Mouse (Mus musculus) embryo, embryonic 9.5 days (tissue): ENCODE data around the gene Mex3a.

ENCODE experiments used
- DNase-seq: peaks from one replicate; pipeline ENCODE4 v3.0.0-alpha.2; 2017; ENCODE audit errors: extremely low spot score

The Mex3a gene

DNA sequence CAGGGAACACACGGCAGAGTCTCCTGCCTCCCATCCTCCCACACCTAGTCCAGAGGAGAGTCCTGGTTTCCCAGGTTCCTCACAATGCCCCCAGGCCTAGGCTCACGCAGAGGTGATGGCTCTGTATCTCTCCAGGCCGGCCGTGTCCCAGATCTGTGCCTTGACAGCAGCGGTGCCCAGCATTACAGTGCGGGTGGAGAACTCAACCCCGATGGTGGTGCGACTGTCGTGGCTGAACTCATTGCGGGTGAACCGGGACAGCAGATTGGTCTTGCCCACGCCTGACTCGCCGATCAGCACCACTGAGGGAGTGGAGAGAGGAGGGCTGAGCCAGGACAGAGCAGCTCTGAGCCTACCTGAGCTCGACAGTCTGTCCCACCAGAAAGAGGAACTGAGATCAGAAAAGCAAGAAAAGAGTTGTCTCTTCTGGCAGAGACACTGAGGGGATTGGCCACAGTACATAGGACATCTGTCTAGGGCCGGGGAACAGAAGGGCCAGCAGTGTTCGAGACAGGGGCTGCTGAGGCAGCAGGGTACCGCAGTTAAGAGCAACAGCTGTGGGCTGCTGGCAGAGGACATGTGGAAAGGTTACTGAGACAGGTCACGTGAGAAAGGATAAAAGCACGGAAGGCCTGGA lies 12.9 kb downstream of the Mex3a start:
- no peak for DNase-seq

DNA sequence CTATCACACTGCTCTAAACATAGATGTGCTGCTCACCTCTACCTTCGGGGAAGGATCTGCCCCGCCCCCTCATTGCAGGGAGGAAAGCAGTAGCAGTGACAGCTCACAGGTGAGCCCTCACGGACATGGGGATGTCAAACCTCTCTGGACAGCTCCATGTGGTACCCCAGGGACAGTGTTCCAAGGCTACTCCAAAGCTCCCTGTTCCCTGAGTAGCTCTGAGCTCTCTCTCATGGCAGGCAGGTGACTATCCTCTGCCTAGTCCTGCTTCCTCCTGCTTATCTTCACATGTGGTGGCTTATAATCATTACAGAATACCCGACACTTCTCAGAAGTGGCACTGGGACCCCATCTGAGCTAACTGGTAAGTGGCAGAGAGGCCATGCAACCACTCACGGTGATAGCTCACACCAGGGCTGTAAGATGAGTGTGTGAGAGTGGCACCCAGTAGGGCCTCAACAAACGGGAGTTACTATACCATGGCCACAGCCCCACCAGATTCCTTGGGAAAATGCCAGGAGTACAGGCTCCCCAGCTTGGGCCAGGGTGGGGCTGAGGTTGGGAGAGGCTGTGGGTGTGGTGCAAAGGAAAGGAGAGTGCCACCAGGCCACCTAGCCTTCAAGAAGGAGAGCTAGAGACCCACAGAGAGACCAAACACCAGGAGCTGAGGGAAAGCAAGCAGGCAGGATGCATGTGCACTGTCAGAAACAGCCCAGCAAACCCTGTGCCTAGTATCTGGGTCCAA lies 14.7 kb downstream of the Mex3a start:
- DNase-seq = no peak

GRCm38 (mm10) chr3:88548180-88548917 lies 16.2 kb downstream of the Mex3a start, which contains the start of gene Rab25:
Rab25 (minus strand) TSS chr3:88548300.
- DNase-seq = no peak

DNA sequence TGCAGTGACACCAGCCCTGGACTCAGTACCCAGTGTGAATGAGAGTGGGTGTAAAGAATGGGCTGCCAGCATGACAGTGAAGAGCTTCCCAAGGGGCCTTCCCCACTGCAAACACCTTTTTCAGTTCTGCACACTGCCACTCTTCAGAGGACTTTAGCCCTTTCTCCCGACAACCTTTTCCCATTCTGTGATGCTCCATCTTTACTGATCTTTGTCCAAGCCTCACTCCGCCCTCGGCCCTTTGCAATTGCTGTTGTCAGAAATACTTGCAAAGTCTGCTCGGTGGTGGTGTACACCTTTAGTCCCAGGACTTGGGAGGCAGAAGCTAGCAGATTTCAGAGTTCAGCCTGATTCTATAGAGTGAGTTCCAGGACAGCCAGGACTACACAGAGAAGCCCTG lies 19.4 kb downstream of the Mex3a start:
- no peak for DNase-seq

- DNase-seq = no peak
These were observed 20.0 kb downstream of the Mex3a start for GRCm38 (mm10) chr3:88552082-88552645.

DNA sequence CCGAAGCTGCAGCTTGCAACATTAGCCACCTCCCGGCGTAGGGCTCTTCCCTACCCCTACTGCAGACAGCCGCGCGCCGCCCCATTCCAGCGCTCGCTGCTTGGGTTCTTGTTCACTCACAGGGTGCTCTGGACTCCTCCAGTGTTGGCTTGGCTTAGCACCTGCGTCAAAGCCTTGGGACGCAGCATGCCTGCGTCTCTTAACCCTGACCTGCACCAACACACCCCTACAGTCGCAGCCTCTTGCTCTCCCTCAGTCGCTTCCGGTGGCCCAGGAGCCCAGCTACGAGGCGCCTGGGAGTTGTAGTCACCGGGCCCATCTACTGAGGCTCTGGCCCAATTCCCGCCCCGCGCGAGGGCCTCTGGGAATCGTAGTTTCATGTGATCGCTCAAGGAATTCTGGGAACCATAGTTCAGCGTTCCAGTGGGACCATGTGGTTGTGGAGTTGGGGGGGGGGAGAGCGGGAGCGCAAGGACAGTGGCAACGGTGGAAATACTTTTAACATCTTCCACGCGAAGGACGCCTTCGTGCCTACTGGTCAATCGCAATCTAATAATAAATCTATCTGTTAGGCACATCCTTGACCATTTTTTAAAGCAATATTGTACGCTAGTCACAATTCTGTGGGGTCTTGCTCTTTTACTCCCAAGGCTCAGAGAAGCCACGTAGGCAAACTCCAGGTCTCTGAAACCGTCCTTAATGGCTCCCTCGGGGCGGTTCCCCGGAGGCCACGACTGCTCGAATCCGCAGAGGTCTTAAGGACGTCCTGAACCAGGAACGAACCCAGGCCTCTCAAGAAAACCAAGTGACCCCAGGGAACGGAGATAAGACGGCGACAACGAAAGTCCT lies 20.7 kb downstream of the Mex3a start, which contains the start of gene Lamtor2:
Lamtor2 (minus strand) TSS at position 399 of the 849 bp plus-strand sequence.
- DNase-seq = peak; percentile 97

DNA sequence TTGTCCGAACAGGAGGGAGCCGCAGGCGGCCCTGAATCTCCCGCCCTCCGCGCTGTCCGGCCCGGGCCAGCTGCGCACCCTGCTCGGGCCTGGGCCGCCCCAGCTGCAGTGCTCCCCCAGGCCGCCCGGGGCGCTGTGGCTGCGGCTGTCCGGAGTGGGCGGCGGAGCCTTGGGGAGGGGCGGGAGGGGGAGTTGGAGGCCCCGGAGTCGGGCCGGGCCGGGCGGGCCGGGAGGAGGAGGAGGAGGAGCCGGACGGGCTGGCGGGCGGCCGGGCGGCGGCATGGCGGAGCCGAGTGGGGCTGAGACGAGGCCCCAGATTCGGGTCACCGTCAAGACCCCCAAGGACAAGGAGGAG lies 21.3 kb downstream of the Mex3a start, which contains the start of gene Ubqln4:
Ubqln4 (plus strand) TSS at position 234 of the 355 bp plus-strand sequence.
- DNase-seq = peak; percentile 98

DNA sequence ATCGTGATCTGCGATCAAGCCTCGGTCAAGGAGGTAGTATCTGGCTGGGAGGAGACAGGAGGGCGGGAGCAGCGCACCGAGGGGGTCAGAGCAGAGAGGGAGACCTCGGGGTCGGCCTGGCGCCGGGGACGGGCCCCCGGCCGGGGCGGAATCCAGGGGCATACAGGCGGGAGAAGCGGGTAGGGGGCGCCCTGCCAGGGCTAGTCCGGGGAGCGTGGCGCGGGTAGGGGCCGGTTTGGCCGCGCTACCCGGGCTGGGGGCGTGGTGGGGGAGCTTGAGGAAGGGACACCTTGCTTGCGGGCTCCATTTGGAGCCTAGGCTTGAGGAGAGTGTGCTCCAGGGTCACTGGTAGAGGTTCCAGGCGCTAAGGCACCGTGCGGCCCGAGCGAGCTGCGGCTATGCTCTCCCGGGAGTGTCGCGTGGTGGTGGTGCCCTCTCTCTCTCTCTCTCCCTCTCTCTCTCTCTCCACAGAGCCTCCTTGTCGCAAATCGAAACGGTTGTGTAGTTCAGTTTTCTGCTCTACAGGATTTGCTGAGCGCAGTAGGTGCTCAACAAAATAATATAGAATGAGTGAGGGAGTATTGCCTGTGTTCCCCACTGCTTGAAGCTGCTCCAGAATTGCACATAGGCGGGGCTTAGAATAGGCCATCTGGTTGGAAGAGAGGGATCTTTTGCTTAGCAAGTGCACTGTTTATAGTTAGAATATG lies 21.8 kb downstream of the Mex3a start:
- no peak for DNase-seq

- no peak for DNase-seq
These were observed 22.9 kb downstream of the Mex3a start for GRCm38 (mm10) chr3:88555069-88555605.

DNA sequence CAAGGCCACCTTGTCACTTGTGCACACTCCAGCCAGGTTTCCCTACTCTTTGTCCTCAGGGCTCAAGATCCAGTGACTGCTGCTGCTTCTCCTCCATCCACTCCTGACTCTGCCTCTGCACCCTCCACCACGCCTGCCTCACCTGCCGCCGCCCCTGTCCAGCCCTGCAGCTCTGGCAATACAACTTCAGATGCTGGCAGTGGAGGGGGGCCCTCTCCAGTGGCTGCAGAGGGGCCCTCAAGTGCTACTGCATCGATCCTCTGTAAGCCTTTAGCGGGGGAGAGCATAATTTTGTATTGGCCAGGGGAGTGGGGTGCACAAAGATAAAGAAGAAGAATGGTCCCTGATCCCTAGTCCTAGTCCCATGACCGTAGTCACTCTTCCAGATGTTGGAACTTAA lies 23.5 kb downstream of the Mex3a start:
- DNase-seq = no peak

GRCm38 (mm10) chr3:88556616-88557015 lies 24.4 kb downstream of the Mex3a start:
- DNase-seq = no peak

- no peak for DNase-seq
These were observed 27.4 kb downstream of the Mex3a start for GRCm38 (mm10) chr3:88559596-88559995.

DNA sequence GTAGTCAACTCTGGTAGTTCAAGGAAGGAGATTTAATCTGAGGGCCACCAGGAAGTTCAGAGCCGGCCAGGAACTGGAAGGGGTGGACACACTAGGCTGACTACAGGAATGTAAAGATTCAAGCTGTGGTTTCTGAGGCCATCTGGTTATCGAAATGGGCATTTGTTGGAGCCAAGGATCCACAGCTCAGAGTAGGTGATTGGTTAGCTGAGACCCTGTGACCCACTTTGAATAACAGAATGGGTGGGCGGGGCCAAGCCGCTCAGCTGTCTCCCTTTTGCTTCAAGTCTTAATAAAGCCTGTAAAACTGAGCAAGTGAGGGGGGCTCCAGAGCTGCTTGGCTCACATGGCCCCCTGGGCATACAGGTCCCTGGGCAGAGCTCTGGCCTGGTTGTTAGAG lies 29.8 kb downstream of the Mex3a start:
- no peak for DNase-seq

GRCm38 (mm10) chr3:88563442-88563841 lies 31.2 kb downstream of the Mex3a start:
- no peak for DNase-seq

- DNase-seq = no peak
These were observed 31.8 kb downstream of the Mex3a start for GRCm38 (mm10) chr3:88563966-88564365.

GRCm38 (mm10) chr3:88566116-88566515 lies 33.9 kb downstream of the Mex3a start:
- DNase-seq = no peak

DNA sequence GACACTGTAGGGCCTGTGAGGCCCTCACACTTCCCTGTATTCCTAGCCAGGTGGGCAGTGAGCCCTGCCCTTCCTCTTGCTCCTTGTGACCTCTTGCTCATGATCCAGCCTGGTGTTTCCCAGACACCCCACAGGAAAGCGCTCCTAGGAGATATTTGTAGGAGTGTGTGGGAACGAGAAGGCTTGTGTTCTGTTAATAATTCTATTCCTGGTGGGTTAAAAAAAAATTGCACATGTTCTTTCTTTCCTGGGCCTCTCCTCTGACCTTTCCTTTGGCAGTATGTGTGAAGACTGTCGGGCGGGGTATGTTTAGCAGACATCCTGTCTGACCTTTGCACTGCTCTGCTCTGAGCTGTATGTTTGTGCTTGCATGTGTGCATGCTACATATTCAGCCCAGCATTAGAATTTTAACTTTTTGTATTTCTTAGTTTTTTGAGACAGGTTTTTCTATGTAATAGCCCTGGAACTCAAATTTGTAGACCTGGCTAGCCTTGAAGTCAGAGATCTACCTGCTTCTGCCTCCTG lies 34.4 kb downstream of the Mex3a start:
- no peak for DNase-seq

GRCm38 (mm10) chr3:88567892-88568291 lies 35.7 kb downstream of the Mex3a start:
- no peak for DNase-seq

- no peak for DNase-seq
These were observed 36.4 kb downstream of the Mex3a start for GRCm38 (mm10) chr3:88568615-88569014.

DNA sequence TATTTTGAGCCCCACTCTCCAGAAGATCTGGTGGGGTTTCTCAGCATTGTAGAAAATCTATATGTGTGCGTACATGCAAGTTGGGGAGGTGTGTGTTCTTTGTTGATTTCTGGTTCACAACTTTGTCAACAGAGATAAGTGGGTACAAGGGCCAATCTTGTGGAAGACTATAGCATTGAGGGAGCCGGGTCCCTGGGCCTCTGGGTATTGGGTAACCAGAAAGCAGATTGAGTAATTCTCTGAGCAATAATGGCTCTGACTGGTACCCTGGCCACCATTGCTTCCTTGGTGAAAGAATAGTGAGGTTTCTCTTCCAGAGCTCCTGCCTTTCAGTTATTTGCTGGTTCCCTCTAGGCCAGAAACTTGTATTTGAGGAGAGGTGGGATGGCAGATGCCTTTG lies 36.9 kb downstream of the Mex3a start:
- DNase-seq = no peak
